Mouse (Mus musculus): ENCODE data around the gene Hspa2. TPM values are rescaled to one million over a fixed set of nuclear protein-coding genes. Genes with fewer than 3 reads are reported as not detected.
"Not testable (repeated sequence)": the region's sequence is repeated elsewhere in the genome, so short reads cannot be mapped to it uniquely, and the experiment has no call there.

The Hspa2 gene
- total RNA-seq, 2 experiments from 2014 or later = 5.4 to 6.2 TPM

- peak; percentile 25 to 27 for DNase-seq
Measured at GRCm38 (mm10) chr12:76431431-76431830, 27.5 kb downstream of the Hspa2 start.

GRCm38 (mm10) chr12:76434111-76434510, 30.1 kb downstream of the Hspa2 start:
- no peak for DNase-seq

GRCm38 (mm10) chr12:76435084-76435483, 31.1 kb downstream of the Hspa2 start:
- no peak for DNase-seq

GRCm38 (mm10) chr12:76435549-76435948, 31.6 kb downstream of the Hspa2 start:
- no peak for DNase-seq

GRCm38 (mm10) chr12:76443488-76443887, 39.5 kb downstream of the Hspa2 start:
- DNase-seq = not testable (repeated sequence)

- DNase-seq = no peak
Measured at GRCm38 (mm10) chr12:76444359-76444772, 40.4 kb downstream of the Hspa2 start.

- no peak for DNase-seq
Measured at GRCm38 (mm10) chr12:76444862-76445261, 40.9 kb downstream of the Hspa2 start.

- DNase-seq = no peak
Measured at GRCm38 (mm10) chr12:76446201-76446600, 42.2 kb downstream of the Hspa2 start.

- DNase-seq = no peak
Measured at GRCm38 (mm10) chr12:76448127-76448526, 44.2 kb downstream of the Hspa2 start.

- DNase-seq = no peak
Measured at GRCm38 (mm10) chr12:76452203-76452602, 48.2 kb downstream of the Hspa2 start.

Other genes with a start within 250 kb of the Hspa2 start
- gene Esr2, start 226.9 kb upstream of the Hspa2 start, total RNA-seq (2021) = not detected
- gene Tex21, start 157.4 kb upstream of the Hspa2 start, total RNA-seq (2021) = not detected
- gene Mthfd1, start 148.9 kb upstream of the Hspa2 start, total RNA-seq (2021) = 10 to 100 TPM; 25.6 to 27.9 TPM
- gene Akap5, start 79.3 kb upstream of the Hspa2 start, total RNA-seq (2021) = under 1 TPM; 0.46 to 0.52 TPM
- gene Zbtb25, start 34.6 kb upstream of the Hspa2 start, total RNA-seq (2021) = 1 to 10 TPM; 5.2 to 5.8 TPM
- 1 to 10 TPM; 2.9 to 3.0 TPM for gene Zbtb1, start 33.9 kb upstream of the Hspa2 start, total RNA-seq (2021)
- gene Ppp1r36, start 13.4 kb downstream of the Hspa2 start, total RNA-seq (2021) = under 1 TPM in 1 of 2 experiments, not detected in 1; 0.18 TPM
- gene Plekhg3, start 126.7 kb downstream of the Hspa2 start, total RNA-seq (2021) = 10 to 100 TPM; 10.6 to 11.4 TPM

All from heart, adult 18-20 months (tissue).